ENCODE assay signal across 16 mouse cellular contexts in the genomic region with DNA sequence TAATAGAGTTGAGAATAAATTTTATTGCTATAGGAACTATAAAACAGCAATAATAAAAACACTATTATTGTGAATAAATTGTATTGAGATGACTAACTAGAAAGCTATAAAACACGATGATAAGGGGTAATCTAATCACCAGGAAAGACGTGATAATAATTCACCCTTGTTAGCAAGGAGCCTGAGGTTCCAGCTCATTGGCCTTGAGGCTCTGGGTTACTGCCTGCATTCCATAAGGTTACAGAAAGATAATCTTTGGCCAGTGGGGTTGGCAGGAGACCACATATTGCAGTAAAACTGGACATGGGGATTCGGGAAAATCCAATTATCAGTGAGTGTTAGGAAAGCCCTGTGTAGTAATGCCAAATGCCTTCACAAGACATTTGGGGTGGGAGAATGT.
DNase-seq lines count a peak whose midpoint lies in the region; ATAC-seq and TF ChIP-seq lines count a peak whose summit lies in the region.
"Had no signal": no experiment of that assay in that cellular context is flagged by ENCODE, and none has a peak within 500 bp of the region (broad histone marks: within the 10 kb centered on the region; RNA-seq: fewer than 3 reads in every experiment).

No protein-coding gene starts in this region.

- TF ChIP-seq CTCF in heart, postnatal 0 days (IDR thresholded peaks at IDR 0.05; ENCODE audit: low read depth), result no peak

- no peak overlapping the region for H3K9ac ChIP-seq in heart, postnatal 0 days (replicated peaks; ENCODE audit: low read depth, low read length)
- H3K9ac ChIP-seq in heart, embryonic 11.5 days (ENCODE audit: low read depth, low read length), result no peak overlapping the region
- H3K9ac ChIP-seq: embryonic facial prominence, embryonic 15.5 days; limb, embryonic 12.5 days had no signal

- no peak for TF ChIP-seq EP300 in heart, postnatal 0 days (IDR thresholded peaks at IDR 0.05; ENCODE audit: low read depth)

- no peaks in the 10 kb centered on the region for H3K36me3 ChIP-seq in heart, postnatal 0 days (replicated peaks; ENCODE audit: control insufficient read depth, insufficient read depth, low read length)
- H3K36me3 ChIP-seq in heart, embryonic 11.5 days (ENCODE audit: control insufficient read depth, insufficient read depth, low read length), result no peaks in the 10 kb centered on the region
- H3K36me3 ChIP-seq: embryonic facial prominence, embryonic 15.5 days; limb, embryonic 12.5 days had no signal

- WGBS in heart, postnatal 0 days, result 20% methylated on average over 3 of the region's 3 CpGs
- WGBS in heart, embryonic 11.5 days (ENCODE audit: insufficient replicate concordance), result 51% methylated on average over 3 of the region's 3 CpGs

- no peak for ATAC-seq in heart, postnatal 0 days (ENCODE audit: insufficient read depth, low read depth)
- no peak for ATAC-seq in heart, embryonic 11.5 days (replicated peaks; ENCODE audit: insufficient number of reproducible peaks, low FRiP score, low TSS enrichment)
- ATAC-seq: activated CD4-positive, CD25-positive, alpha-beta regulatory T cell, adult 4 months; forebrain, embryonic 14.5 days had no signal

- no peaks in the 10 kb centered on the region for H3K27me3 ChIP-seq in heart, postnatal 0 days (ENCODE audit: control insufficient read depth, insufficient read depth, low read length)
- no peaks in the 10 kb centered on the region for H3K27me3 ChIP-seq in heart, embryonic 11.5 days (ENCODE audit: control insufficient read depth, insufficient read depth, low read length)
- H3K27me3 ChIP-seq: embryonic facial prominence, embryonic 15.5 days; limb, embryonic 12.5 days had no signal

- no peak overlapping the region for H3K4me3 ChIP-seq in heart, postnatal 0 days (ENCODE audit: low read depth, low read length)
- H3K4me3 ChIP-seq in heart, embryonic 11.5 days (ENCODE audit: low read depth, low read length), result no peak overlapping the region
- H3K4me3 ChIP-seq: embryonic facial prominence, embryonic 15.5 days; limb, embryonic 12.5 days had no signal

- peaks cover 5% of the 10 kb centered on the region; the same call in 1 of the 2 replicates for H3K4me1 ChIP-seq in heart, postnatal 0 days (ENCODE audit: control insufficient read depth, insufficient read depth)
- H3K4me1 ChIP-seq in heart, embryonic 11.5 days (ENCODE audit: control insufficient read depth, insufficient read depth, low read length), result no peaks in the 10 kb centered on the region
- H3K4me1 ChIP-seq: embryonic facial prominence, embryonic 15.5 days; limb, embryonic 12.5 days had no signal

- H3K9me3 ChIP-seq in heart, postnatal 0 days (replicated peaks; ENCODE audit: control insufficient read depth, low read length), result no peaks in the 10 kb centered on the region
- H3K9me3 ChIP-seq in heart, embryonic 11.5 days (replicated peaks; ENCODE audit: control insufficient read depth, low read length), result no peaks in the 10 kb centered on the region
- H3K9me3 ChIP-seq: embryonic facial prominence, embryonic 15.5 days; limb, embryonic 12.5 days had no signal

- 0 out of 2 replicates have a peak overlapping the region, but pooled peaks have one; percentile 26 for H3K27ac ChIP-seq in heart, postnatal 0 days (ENCODE audit: low read depth)
- no peak overlapping the region for H3K27ac ChIP-seq in heart, embryonic 11.5 days (ENCODE audit: low read depth, low read length)
- H3K27ac ChIP-seq: embryonic facial prominence, embryonic 15.5 days; limb, embryonic 12.5 days had no signal

- no peak for DNase-seq in heart, postnatal 0 days (ENCODE audit: low spot score)
- peak; percentile 7 for DNase-seq in ovary, postnatal 36 days (ENCODE audit: low spot score)
- no peak for DNase-seq in ovary, postnatal 10 days (ENCODE audit: low spot score)
- peak; percentile 51 to 65 for DNase-seq in adrenal gland, postnatal 36 days
- peak; percentile 55 for DNase-seq in kidney, postnatal 14 days
- DNase-seq in embryo, embryonic 10 days (ENCODE audit: low spot score), result no peak
- no peak for DNase-seq in cerebellum, adult 9-11 months
- DNase-seq: cerebellum, postnatal 36 days; gastrocnemius, postnatal 10 days; layer of hippocampus, postnatal 36 days; midbrain, embryonic 14.5 days had no signal

- H3K4me2 ChIP-seq in heart, postnatal 0 days (ENCODE audit: low read depth, low read length), result no peak overlapping the region
- H3K4me2 ChIP-seq in heart, embryonic 11.5 days, result no peak overlapping the region
- H3K4me2 ChIP-seq: embryonic facial prominence, embryonic 15.5 days; limb, embryonic 12.5 days had no signal

Comparison
In these comparisons a context has a peak if more than half of its experiments do, and no peak if none do; other contexts are left out.
1. DNase-seq: peak in ovary, postnatal 36 days (single experiment), adrenal gland, postnatal 36 days (2 of 2) and kidney, postnatal 14 days (single experiment); none in heart, postnatal 0 days (single experiment), ovary, postnatal 10 days (single experiment), embryo, embryonic 10 days (single experiment) and cerebellum, adult 9-11 months (single experiment).